Mouse (Mus musculus) bone marrow macrophage, adult 2 months (primary cell): ENCODE measurements at regions not wholly inside any gene's neighbourhood (a gene's known extent, or its start where the extent isn't known, plus 50 kb on each side); places are given as distances from the start of the nearest gene placed in this dataset.

ENCODE experiments used
- CTCF ChIP-seq: IDR thresholded peaks from 2 replicates; pipeline ENCODE4 v1.5.1; 2012; ENCODE audit warnings: low read depth, mild to moderate bottlenecking, low read length, moderate library complexity
- POLR2A ChIP-seq: IDR thresholded peaks from 2 replicates; pipeline ENCODE4 v1.6.1; 2012; ENCODE audit warnings: mild to moderate bottlenecking, low read depth, low read length, borderline replicate concordance

DNA sequence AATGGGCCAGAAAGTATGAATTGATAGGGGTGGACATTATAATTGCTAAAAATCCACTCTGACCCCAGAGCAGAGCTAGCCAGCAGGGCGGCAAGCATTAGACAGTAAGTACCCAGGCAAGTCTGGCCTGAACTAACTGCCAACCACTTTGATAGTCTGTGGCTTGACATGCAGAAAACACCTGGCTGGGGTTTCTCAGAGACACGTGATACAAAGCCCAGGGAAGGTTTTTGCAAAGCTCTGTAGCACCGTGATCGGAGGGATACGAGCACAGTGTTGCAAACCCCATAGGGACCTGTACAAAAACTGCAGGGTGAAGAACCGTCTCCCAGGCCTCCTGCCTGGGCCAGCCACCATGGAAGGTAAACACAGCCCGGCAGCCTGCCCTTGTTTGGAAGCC, 131.9 kb downstream of the Dad1 start:
- no peak for TF ChIP-seq POLR2A
- TF ChIP-seq CTCF: no peak
